Comparison of ENCODE assay signal across 10 mouse cellular contexts in genomic region chr5:8421424-8421823, GRCm38 (mm10). TPM values are rescaled to one million over a fixed set of nuclear protein-coding genes. Genes with fewer than 3 reads are reported as not detected.
DNase-seq lines count a peak whose midpoint lies in the region; ATAC-seq and TF ChIP-seq lines count a peak whose summit lies in the region.
"Had no signal": no experiment of that assay in that cellular context is flagged by ENCODE, and none has a peak within 500 bp of the region (broad histone marks: within the 10 kb centered on the region; RNA-seq: fewer than 3 reads in every experiment).

No protein-coding gene starts in this region.

- peak overlapping the region; percentile 74 for H3K9ac ChIP-seq in lung, embryonic 14.5 days
- peak overlapping the region; percentile 90; the same call in 1 of the 2 replicates for H3K9ac ChIP-seq in forebrain, embryonic 11.5 days (ENCODE audit: low read length)
- H3K9ac ChIP-seq in limb, embryonic 13.5 days, result peak overlapping the region; percentile 86; the same call in 1 of the 2 replicates
- no peak overlapping the region for H3K9ac ChIP-seq in neural tube, embryonic 14.5 days (replicated peaks; ENCODE audit: low read depth, low read length)

- no peak for TF ChIP-seq CTCF in lung, embryonic 14.5 days (IDR thresholded peaks at IDR 0.05; ENCODE audit: low read depth)

- H3K36me3 ChIP-seq in lung, embryonic 14.5 days (ENCODE audit: insufficient read depth), result peaks cover 34% of the 10 kb centered on the region
- H3K36me3 ChIP-seq in forebrain, embryonic 11.5 days (ENCODE audit: control insufficient read depth, insufficient read depth, low read length), result peaks cover 4% of the 10 kb centered on the region; the same call in 1 of the 2 replicates
- peaks cover 29% of the 10 kb centered on the region for H3K36me3 ChIP-seq in limb, embryonic 13.5 days
- H3K36me3 ChIP-seq in neural tube, embryonic 14.5 days (ENCODE audit: control insufficient read depth, insufficient read depth, low read length), result no peaks in the 10 kb centered on the region

- H3K9me3 ChIP-seq in lung, embryonic 14.5 days (ENCODE audit: low read depth, low read length), result no peaks in the 10 kb centered on the region
- H3K9me3 ChIP-seq in forebrain, embryonic 11.5 days (ENCODE audit: control insufficient read depth, low read length), result no peaks in the 10 kb centered on the region
- H3K9me3 ChIP-seq in limb, embryonic 13.5 days, result no peaks in the 10 kb centered on the region
- no peaks in the 10 kb centered on the region for H3K9me3 ChIP-seq in neural tube, embryonic 14.5 days (ENCODE audit: control insufficient read depth, low read length)

- no peak for ATAC-seq in lung, embryonic 14.5 days (ENCODE audit: insufficient read depth)
- ATAC-seq in forebrain, embryonic 11.5 days (replicated peaks; ENCODE audit: low FRiP score), result no peak
- ATAC-seq in limb, embryonic 13.5 days (ENCODE audit: low FRiP score, low read depth), result no peak
- ATAC-seq in neural tube, embryonic 14.5 days (ENCODE audit: low read depth), result no peak

- H3K27me3 ChIP-seq in lung, embryonic 14.5 days (ENCODE audit: insufficient read depth, low read length), result no peaks in the 10 kb centered on the region
- no peaks in the 10 kb centered on the region for H3K27me3 ChIP-seq in forebrain, embryonic 11.5 days (ENCODE audit: control insufficient read depth, insufficient read depth, low read length)
- no peaks in the 10 kb centered on the region for H3K27me3 ChIP-seq in limb, embryonic 13.5 days
- no peaks in the 10 kb centered on the region for H3K27me3 ChIP-seq in neural tube, embryonic 14.5 days (ENCODE audit: control insufficient read depth, insufficient read depth, low read length)

- peak overlapping the region; percentile 64 for H3K4me2 ChIP-seq in lung, embryonic 14.5 days
- H3K4me2 ChIP-seq in forebrain, embryonic 11.5 days (ENCODE audit: low read depth, low read length, severe bottlenecking), result peak overlapping the region; percentile 55
- peak overlapping the region; percentile 75 for H3K4me2 ChIP-seq in limb, embryonic 13.5 days (replicated peaks)
- peak overlapping the region; percentile 80 for H3K4me2 ChIP-seq in neural tube, embryonic 14.5 days (ENCODE audit: low read depth, low read length)

- no peak overlapping the region for H3K27ac ChIP-seq in lung, embryonic 14.5 days (ENCODE audit: low read depth)
- H3K27ac ChIP-seq in forebrain, embryonic 11.5 days (ENCODE audit: low read depth, low read length), result no peak overlapping the region
- H3K27ac ChIP-seq in limb, embryonic 13.5 days, result no peak overlapping the region
- no peak overlapping the region for H3K27ac ChIP-seq in neural tube, embryonic 14.5 days (ENCODE audit: low read depth, low read length)

- no peak for DNase-seq in lung, embryonic 14.5 days
- DNase-seq in lung, postnatal 10 days, result no peak
- DNase-seq in forebrain, embryonic 11.5 days (ENCODE audit: low spot score), result no peak
- DNase-seq in gastrocnemius, adult 18-20 months (ENCODE audit: low spot score), result no peak
- DNase-seq in layer of hippocampus, postnatal 14 days (ENCODE audit: low spot score in 2 of 2), result no peak
- DNase-seq in thymus, postnatal 0 days (ENCODE audit: low spot score), result no peak
- DNase-seq: cerebellum, adult 9-11 months; thymus, postnatal 25 days had no signal

- 6% methylated on average over 3 of the region's 3 CpGs for WGBS in lung, embryonic 14.5 days
- WGBS in forebrain, embryonic 11.5 days, result 11% methylated on average over 3 of the region's 3 CpGs
- 2% methylated on average over 3 of the region's 3 CpGs for WGBS in limb, embryonic 13.5 days
- 8% methylated on average over 3 of the region's 3 CpGs for WGBS in neural tube, embryonic 14.5 days

- no peaks in the 10 kb centered on the region for H3K4me1 ChIP-seq in lung, embryonic 14.5 days (ENCODE audit: insufficient read depth)
- H3K4me1 ChIP-seq in forebrain, embryonic 11.5 days (replicated peaks; ENCODE audit: control insufficient read depth, insufficient read depth, low read length), result peaks cover 3% of the 10 kb centered on the region; the same call in 1 of the 2 replicates
- H3K4me1 ChIP-seq in limb, embryonic 13.5 days, result peaks cover 16% of the 10 kb centered on the region
- H3K4me1 ChIP-seq in neural tube, embryonic 14.5 days (ENCODE audit: control insufficient read depth, insufficient read depth, low read length), result peaks cover 4% of the 10 kb centered on the region; the same call in 1 of the 2 replicates

- peak overlapping the region; percentile 80 for H3K4me3 ChIP-seq in lung, embryonic 14.5 days (ENCODE audit: low read depth, low read length)
- peak overlapping the region; percentile 85 for H3K4me3 ChIP-seq in forebrain, embryonic 11.5 days (ENCODE audit: low read depth, low read length)
- H3K4me3 ChIP-seq in limb, embryonic 13.5 days, result peak overlapping the region; percentile 84
- peak overlapping the region; percentile 85 for H3K4me3 ChIP-seq in neural tube, embryonic 14.5 days (ENCODE audit: low read depth, low read length)

RNA-seq across cellular contexts. Expression of gene Dbf4, which starts 1.1 kb away (rescaled TPM):
- 68.3 and 71.6 TPM in 2 replicates for polyA plus RNA-seq in lung, embryonic 14.5 days (2014; fragmentation: Nextera tagmentation; extraction: Ambion mirVana)
- polyA plus RNA-seq in forebrain, embryonic 11.5 days (2014; fragmentation: Nextera tagmentation; extraction: Ambion mirVana), result 85.6 and 92.6 TPM in 2 replicates
- polyA plus RNA-seq in limb, embryonic 13.5 days (2015; fragmentation: Nextera tagmentation; extraction: Ambion mirVana), result 38.8 and 39.2 TPM in 2 replicates
- 9.5 and 13.1 TPM in 2 replicates for polyA plus RNA-seq in neural tube, embryonic 14.5 days (2014; fragmentation: Nextera tagmentation; extraction: Ambion mirVana)
- under 1 TPM; 0.21 to 0.55 TPM for total RNA-seq in gastrocnemius, adult 18-20 months (2021)
- 1 to 10 TPM; 2.9 to 4.1 TPM for total RNA-seq in layer of hippocampus, postnatal 14 days (2021)
- 44.4 and 46.4 TPM in 2 replicates for polyA plus RNA-seq in thymus, postnatal 0 days (2015; fragmentation: Nextera tagmentation; extraction: Ambion mirVana)

RNA-seq across cellular contexts. Expression of gene Slc25a40, which starts 1.2 kb away (rescaled TPM):
- 12.3 and 14.4 TPM in 2 replicates for polyA plus RNA-seq in lung, embryonic 14.5 days (2014; fragmentation: Nextera tagmentation; extraction: Ambion mirVana)
- 10.8 and 11.9 TPM in 2 replicates for polyA plus RNA-seq in forebrain, embryonic 11.5 days (2014; fragmentation: Nextera tagmentation; extraction: Ambion mirVana)
- 13.4 and 14.3 TPM in 2 replicates for polyA plus RNA-seq in limb, embryonic 13.5 days (2015; fragmentation: Nextera tagmentation; extraction: Ambion mirVana)
- polyA plus RNA-seq in neural tube, embryonic 14.5 days (2014; fragmentation: Nextera tagmentation; extraction: Ambion mirVana), result 11.1 and 11.4 TPM in 2 replicates
- total RNA-seq in gastrocnemius, adult 18-20 months (2021), result 1 to 10 TPM; 2.8 to 4.3 TPM
- 10 to 100 TPM; 12.3 to 13.0 TPM for total RNA-seq in layer of hippocampus, postnatal 14 days (2021)
- polyA plus RNA-seq in thymus, postnatal 0 days (2015; fragmentation: Nextera tagmentation; extraction: Ambion mirVana), result 10.6 and 11.5 TPM in 2 replicates

RNA-seq across cellular contexts. Expression of gene Adam22, which starts 53.5 kb away (rescaled TPM):
- 3.6 TPM in 2 replicates for polyA plus RNA-seq in lung, embryonic 14.5 days (2014; fragmentation: Nextera tagmentation; extraction: Ambion mirVana)
- 15.5 and 16.3 TPM in 2 replicates for polyA plus RNA-seq in forebrain, embryonic 11.5 days (2014; fragmentation: Nextera tagmentation; extraction: Ambion mirVana)
- 13.7 and 14.6 TPM in 2 replicates for polyA plus RNA-seq in limb, embryonic 13.5 days (2015; fragmentation: Nextera tagmentation; extraction: Ambion mirVana)
- polyA plus RNA-seq in neural tube, embryonic 14.5 days (2014; fragmentation: Nextera tagmentation; extraction: Ambion mirVana), result 59.9 and 60.1 TPM in 2 replicates
- 1 to 10 TPM; 2.4 to 3.3 TPM for total RNA-seq in gastrocnemius, adult 18-20 months (2021)
- 100 to 1,000 TPM; 142 to 159 TPM for total RNA-seq in layer of hippocampus, postnatal 14 days (2021)
- 0.85 and 1.3 TPM in 2 replicates for polyA plus RNA-seq in thymus, postnatal 0 days (2015; fragmentation: Nextera tagmentation; extraction: Ambion mirVana)
